Mouse (Mus musculus) liver, adult (tissue): ENCODE measurements around the gene Kat2b.

Experiments
- GATA4 ChIP-seq: IDR thresholded peaks from 2 replicates; pipeline ENCODE4 v1.6.1; 2014; ENCODE audit warnings: mild to moderate bottlenecking, low read length; ENCODE audit not compliant: insufficient replicate concordance

Gene Kat2b

DNA sequence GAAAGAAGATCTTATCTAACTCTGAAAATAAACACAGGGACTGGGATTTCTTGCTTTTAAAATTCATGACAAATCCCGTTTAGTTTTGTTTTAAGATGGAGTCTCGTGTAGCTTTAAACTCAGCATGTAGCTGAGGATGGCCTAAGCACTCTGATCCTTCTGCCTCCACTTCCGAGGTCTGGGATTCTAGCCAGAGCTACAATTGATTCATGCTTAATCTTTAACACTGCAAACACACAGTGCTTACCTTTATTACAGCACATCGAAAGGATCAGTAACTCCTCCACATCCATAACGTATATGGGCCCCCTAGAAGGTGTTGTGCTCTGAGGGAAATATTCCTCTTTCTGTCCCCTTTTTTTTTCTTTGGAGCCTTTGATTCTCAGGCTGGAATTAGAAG, 61.5 kb downstream of the Kat2b start:
- no peak for TF ChIP-seq GATA4

DNA sequence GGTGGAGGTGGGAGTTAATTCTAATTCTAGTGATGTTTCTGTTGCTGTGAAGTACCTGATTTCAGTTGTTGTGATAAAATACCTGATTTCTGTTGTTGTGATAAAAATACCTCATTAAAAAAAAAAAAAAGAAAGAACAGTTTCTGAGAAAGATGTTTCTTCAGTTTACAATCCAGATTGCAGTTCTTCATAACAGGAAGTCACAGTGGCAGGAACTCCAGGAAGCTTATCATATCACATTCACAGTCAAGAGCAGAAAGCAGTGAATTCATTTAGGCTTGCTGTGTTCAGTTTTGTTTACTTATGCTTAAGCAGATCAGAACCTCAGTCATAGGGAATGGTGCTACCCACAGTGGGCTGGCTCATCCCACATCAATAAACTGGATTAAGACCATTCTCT, 64.7 kb downstream of the Kat2b start:
- peak; percentile 77 for TF ChIP-seq GATA4

DNA sequence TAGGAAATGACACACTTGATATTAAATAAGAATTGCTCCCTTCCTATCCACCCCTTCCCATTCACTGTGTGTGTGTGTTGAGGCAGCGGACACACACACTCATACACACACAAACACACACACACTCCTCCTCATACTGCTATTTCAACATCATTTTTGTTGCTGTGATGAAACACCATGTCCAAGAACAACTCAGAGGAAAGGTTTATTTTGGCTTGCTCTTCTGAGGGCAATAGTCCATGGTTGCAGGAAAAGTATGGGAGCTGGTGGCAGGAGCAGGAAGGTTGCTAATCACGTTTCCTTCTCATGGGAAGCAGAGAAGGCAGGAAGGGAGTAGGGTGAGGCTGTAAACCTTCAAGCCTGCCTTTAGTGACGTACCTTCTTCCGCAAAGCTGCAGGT, 76.7 kb downstream of the Kat2b start:
- no peak for TF ChIP-seq GATA4

DNA sequence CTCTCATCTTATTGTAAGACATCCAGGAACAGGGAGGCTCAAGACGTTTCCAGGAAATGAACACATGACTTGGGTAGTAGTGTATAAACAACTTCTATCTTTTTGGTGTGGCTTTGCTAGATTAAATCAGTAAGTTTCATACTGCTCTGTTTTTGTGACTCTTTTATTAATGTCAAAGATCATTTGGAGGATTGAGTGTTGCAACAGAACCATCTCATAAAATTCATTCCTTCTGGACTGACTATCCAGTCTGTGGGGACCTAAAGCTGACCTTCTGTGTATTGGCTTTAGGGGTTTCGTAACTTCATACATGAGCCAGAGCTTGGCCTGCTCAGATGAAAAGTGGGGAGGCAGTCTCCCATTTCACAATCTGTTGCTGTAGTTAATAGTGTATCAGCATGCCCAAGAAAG, 83.6 kb downstream of the Kat2b start:
- no peak for TF ChIP-seq GATA4

DNA sequence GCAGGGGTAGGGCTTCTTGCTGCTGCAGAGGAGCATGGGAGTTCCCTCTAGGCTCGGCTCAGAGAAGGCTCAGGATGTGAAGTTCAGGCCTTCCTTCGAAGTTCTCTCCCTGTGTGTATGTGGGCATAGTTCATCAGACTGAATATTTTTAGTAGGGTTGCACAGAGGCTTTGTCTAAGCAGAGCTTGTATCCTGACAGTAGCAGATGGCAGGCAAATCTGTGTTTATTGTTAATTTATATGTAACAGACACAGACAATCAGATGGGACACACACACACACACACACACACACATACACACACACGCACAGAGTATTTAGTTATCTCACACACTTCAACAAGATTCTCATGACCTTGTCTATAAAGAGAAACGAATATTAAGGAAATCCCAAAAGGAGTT, 87.9 kb downstream of the Kat2b start:
- no peak for TF ChIP-seq GATA4

DNA sequence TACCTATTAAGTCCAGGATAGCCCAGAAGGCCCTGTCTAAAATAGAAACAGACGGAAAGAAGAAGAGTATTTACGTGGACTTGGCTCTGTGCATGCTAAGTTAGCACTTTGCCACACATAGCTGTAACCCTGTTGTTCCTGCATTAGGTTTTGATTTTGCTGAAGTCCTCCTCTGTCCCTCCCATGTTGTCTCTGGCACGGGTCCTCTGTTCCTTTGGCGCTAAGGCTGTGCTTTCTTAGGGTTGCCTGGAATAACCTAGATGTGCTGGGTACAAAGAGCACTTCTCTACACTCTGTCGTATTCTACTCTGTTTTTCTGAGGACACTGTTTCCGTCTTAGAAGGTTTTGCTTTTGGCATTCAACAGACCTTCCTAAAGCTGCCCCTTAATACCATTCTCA, 88.4 kb downstream of the Kat2b start:
- TF ChIP-seq GATA4, result no peak

DNA sequence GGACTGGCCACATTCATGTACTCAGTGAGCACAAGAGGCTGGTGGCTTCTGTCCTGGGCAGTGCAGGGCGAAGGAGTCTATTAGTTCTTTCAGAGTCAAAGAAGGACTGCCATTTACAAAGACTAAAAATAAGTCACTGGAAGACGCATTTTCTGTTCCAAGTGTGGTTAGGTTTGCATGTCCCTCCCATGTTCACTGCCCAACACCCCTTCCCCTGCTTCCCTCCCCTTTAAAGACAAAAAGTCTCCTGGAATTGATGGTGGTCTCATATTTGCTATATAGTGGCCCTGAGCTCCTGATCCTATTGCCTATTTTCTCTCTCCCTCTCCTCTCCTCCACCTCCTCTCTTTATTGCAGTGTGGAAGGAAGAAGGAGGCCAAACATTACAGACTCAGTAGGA, 89.3 kb downstream of the Kat2b start:
- no peak for TF ChIP-seq GATA4

DNA sequence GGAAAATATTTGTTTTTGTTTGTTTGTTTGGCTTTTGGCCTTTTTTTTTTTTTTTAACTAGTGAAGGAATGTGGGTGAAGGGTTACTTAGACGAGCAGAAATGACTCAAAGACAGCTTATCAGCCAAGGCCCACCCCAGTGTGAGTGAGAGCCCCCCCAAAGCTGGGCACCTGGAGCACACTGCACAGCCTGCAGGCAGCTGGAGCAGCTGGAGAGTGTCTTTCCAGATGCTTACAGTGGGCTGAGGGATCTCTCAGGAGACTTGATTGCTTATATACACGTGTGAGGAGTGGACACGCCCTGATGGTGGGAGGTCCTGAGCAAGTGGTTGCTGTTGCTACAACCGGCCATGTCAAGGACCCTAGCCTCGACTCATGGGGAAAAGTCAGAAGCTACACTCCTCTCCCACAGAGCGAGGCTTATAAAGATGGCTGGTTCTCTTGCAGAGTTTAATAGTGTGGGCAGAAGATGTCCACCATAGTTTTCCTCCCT, 89.8 kb downstream of the Kat2b start:
- TF ChIP-seq GATA4, result no peak

DNA sequence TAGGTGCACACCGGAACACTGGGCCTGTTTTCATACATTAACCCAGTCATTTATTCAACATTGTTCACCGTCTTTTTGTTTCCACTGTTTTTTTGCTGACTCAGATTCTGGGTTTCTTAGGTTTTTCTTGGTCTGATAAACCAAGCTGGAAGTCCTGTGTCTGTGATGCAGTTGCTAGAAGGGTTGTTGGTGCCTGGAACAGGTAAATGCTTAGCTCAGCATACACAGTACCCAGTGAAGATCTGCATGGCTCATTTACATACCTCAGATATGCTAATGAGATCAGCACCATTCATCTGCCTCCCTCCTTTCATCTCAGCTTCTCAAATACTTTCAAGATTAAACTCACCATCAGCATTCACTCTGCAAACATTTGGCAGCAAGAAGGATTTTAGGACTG, 92.0 kb downstream of the Kat2b start:
- TF ChIP-seq GATA4, result no peak

DNA sequence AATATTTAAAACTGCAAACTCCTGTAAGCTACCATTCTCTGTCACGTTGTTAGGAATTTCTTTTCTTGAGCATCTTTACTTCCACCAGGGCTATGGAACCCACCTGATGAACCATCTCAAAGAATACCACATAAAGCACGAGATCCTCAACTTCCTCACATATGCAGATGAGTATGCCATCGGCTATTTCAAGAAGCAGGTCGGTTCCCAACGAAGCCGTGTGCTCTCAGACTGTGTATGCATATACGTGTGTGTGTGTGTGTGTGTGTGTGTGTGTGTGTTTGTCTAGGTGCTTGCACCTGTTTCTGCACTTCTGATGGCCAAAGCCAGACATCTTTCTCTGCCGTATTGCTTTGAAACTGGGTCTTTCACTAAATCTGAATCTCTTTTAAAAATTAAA, 92.6 kb downstream of the Kat2b start:
- no peak for TF ChIP-seq GATA4

DNA sequence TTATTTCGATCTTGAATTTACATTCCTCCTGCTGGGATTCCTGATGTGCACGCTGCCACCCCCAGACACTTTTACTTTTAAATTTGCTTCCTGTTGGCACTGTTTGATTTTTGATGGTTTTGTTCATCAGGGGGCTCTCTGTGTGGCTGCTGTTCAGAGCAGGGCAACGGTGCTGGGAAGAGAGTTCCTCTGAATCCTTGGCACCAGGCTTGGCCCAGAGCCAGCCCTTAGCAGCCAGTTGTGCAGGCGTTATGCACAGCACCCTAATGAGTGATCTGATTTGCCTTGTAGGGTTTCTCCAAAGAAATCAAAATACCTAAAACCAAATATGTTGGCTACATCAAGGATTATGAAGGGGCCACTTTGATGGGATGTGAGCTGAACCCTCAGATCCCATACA, 93.1 kb downstream of the Kat2b start:
- no peak for TF ChIP-seq GATA4

DNA sequence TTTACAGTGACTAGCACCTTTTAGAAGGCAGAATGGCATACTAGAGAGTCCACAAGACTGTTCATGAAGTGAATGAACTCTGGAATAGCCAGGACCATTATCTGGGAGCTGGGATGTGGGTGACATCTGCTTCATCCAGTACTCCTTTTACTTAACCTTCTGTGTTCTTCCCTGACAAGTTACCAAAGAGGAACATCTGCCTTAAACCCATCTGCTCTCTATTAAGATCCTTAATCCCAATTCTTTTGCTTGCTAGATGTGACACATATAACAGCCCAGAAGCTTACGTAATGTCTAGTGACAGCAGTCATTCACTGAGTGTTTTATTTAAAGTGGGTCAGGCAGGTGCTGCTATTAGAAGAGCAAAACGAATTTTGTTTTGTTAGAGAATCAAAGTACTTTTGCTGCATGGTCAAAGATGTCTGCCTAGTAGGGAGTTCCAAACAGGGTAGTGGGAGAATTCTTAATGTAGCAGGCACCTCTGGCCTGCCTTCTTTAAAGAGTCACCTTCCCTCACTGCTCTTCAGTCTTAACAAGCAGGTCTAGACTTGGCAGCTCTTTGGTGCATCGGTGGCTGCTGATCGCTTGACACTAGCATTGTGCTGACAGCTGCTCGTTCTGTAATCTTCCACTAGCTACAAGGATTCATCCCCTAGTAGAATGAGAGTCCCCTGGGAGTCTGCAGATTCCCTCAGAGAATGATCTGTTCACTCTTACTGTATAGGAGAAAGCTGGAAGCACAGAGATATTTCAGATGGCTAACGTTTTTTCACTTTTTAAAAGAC, 94.6 kb downstream of the Kat2b start:
- TF ChIP-seq GATA4, result no peak

DNA sequence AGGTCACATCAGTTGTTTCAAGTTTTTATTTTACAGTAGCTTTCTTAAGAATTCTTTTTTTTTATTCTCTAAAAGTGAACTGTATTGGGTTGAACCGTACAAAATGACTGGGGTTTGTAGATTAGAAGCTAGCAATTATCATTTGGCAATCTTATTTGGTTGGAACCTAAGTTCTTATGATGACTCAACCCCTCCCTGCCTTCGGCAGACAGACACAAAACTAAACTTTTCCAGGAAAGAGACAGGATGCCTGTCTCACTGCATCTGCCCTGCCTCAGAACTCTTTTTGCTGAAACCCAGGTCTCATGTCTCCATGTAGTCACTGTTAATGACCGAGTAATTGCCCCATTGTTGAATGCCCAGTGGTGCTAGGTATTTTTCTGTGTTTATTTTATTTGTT, 97.6 kb downstream of the Kat2b start:
- TF ChIP-seq GATA4, result no peak

DNA sequence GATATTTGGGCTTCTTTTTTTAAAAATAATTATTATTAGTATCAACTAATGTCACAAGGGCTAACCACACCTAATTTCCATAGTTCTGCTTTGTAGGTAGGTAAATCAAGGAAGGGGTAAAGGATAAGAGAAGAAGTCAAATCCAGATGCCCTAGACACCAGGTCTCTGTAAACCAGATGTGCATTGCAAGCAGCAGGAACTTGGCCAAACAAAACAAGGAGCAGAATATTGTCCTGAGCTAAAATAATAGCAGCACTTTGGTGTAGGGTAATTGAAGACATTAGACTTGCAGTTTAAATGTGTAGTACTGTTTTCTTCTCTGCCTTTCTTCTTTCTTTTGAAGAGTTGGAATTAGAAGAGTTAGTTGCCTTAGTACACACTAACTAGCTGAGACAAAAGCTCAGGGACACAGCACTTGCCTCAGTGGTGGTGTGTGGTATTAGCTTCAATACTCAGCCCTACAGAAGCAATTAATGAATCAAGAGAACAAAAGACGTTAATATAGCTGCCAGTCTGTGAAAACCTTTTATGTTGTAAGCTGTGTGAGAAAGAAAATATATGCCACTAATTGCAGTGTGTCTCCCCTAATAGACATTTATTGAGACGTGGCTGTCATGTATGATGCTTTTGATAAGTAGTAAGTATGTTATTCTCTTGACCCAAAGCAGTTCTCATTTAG, 98.2 kb downstream of the Kat2b start:
- TF ChIP-seq GATA4, result no peak

DNA sequence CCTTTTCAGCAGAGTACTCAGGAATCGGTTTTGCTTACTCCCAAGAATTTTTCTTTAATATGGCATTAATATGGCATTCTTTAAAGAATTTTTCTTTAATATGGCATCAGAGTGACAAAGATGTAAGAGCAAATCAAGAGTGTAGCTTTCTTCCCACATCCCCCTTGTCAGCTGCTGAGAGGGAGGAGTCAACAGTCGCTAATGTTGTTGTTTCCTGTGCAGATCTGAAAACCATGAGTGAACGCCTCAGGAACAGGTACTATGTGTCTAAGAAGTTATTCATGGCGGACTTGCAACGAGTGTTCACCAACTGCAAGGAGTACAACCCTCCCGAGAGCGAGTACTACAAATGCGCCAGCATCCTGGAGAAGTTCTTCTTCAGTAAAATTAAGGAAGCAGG, 103.8 kb downstream of the Kat2b start:
- no peak for TF ChIP-seq GATA4

DNA sequence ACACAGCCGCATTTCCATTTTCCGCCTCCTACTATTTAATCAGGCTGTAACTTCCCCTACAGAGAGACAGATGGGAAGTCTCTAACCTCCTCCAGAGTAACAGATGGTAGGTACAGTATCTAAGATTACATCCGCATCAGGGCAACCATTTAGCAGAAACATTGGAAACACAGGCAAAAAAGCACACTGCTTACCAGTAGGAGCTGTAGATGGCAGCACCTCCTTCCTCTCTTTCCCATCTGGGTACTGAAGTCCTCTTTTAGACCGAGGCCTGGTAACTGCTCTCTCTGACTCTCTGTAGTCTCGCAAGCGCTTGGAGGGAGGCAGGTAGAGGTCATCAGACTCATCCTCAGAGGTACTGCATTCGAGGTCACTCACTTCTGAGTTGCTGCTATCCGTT, 112.1 kb downstream of the Kat2b start:
- TF ChIP-seq GATA4, result no peak

DNA sequence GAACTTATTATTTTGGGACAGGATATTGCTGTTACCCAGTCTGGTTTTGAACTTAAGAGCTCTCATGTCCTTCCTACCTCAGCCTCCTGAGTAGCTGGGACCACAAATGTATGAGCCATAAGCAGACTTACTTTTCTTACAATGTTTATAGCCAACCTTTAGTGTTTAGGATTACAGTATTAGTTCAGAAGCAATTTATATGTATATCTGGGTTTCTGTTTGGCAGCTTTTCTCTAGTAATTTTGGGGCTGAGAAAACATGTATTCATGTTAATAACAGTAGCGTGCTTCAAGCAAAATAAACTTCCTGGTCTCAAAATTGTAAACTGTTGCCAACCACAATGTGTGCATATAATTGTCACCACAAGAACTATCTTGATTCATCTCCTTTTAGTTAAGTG, 121.7 kb downstream of the Kat2b start:
- no peak for TF ChIP-seq GATA4
